Mouse (Mus musculus) heart, embryonic 16.5 days (tissue): ENCODE measurements around the gene Nt5dc3. TPM values are rescaled to one million over a fixed set of nuclear protein-coding genes. Genes with fewer than 3 reads are reported as not detected.

Experiments
- ATAC-seq: fragments of 200-750 bp; cut with Nextera tagmentation; replicated peaks from 2 replicates; pipeline ENCODE4 v1.8.0; 2017; ENCODE audit warnings: moderate number of reproducible peaks; ENCODE audit not compliant: insufficient read depth, low FRiP score; ENCODE audit errors: extremely low read depth
- H3K27ac ChIP-seq: fragments of 300-500 bp; sonication (generic); 2 replicates; pipeline ENCODE4 v1.5.1; 2014; ENCODE audit warnings: mild to moderate bottlenecking, low read length, control low read depth, moderate library complexity
- H3K27me3 ChIP-seq: fragments of 300-500 bp; sonication (generic); 2 replicates; pipeline ENCODE4 v1.6.1; 2014; ENCODE audit warnings: low read length, mixed read lengths; ENCODE audit not compliant: control insufficient read depth, insufficient read depth
- H3K36me3 ChIP-seq: fragments of 300-500 bp; sonication (generic); 2 replicates; pipeline ENCODE4 v1.6.1; 2014; ENCODE audit not compliant: control insufficient read depth, insufficient read depth
- H3K4me1 ChIP-seq: fragments of 300-500 bp; sonication (generic); 2 replicates; pipeline ENCODE4 v1.6.1; 2014; ENCODE audit warnings: low read length, mixed read lengths; ENCODE audit not compliant: control insufficient read depth, insufficient read depth
- H3K4me2 ChIP-seq: fragments of 300-500 bp; sonication (generic); 2 replicates; pipeline ENCODE4 v1.6.1; 2014; ENCODE audit warnings: low read depth, mild to moderate bottlenecking, control low read depth, low read length
- H3K4me3 ChIP-seq: fragments of 300-500 bp; sonication (generic); 2 replicates; pipeline ENCODE4 v1.5.1; 2014; ENCODE audit warnings: mild to moderate bottlenecking, control low read depth, low read length
- H3K9ac ChIP-seq: fragments of 300-500 bp; sonication (generic); 2 replicates; pipeline ENCODE4 v1.6.1; 2014; ENCODE audit warnings: low read length, control low read depth
- H3K9me3 ChIP-seq: fragments of 300-500 bp; sonication (generic); replicated peaks from 2 replicates; pipeline ENCODE4 v1.6.1; 2016; ENCODE audit warnings: low read length; ENCODE audit not compliant: control insufficient read depth
- WGBS: fragments of 180-500 bp; shearing (Covaris S2); extraction: QIAGEN DNeasy Blood & Tissue Kit; methylation state at CpG from one replicate; pipeline ENCODE4 v1.1.7; 2014; 5-methylcytosine and 5-hydroxymethylcytosine counted together
- polyA plus RNA-seq: library from polyadenylated mRNA; unstranded; fragments of >200 nt; fragmentation: Nextera tagmentation; extraction: Ambion mirVana; gene quantifications from 2 replicates; pipeline ENCODE4 v1.2.1, GENCODE M21; 2015

Gene Nt5dc3
- polyA plus RNA-seq, 1 experiment from 2014 or later: 4.8 TPM

DNA sequence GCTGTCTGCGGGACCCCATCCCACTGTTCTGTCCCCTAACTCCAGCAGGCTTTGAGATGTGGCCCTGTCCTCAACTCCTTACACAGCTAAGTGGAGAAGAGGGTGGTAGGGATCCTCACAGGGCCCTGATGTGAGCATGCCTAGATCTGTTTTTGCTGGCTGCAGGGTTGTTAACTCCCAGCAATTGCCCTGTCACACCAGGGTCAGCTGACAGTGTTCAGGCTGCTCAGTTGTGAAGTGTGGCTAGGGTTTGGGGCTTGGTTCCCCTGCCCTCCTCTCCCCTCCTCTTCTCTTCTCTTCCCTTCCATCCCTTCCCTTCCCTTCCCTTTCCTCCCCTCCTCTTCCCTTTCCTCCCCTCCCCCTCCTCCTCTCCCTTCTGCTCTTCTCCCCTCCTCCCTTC is 17.6 kb upstream of the Nt5dc3 start:
- Histone ChIP-seq H3K27me3 (no peaks in the 10 kb centered on the region), H3K27ac (no peak overlapping the region), H3K4me1 (no peaks in the 10 kb centered on the region), H3K9me3 (peaks cover 4% of the 10 kb centered on the region; the same call in 1 of the 2 replicates), H3K4me3 (no peak overlapping the region), H3K36me3 (no peaks in the 10 kb centered on the region), H3K9ac (no peak overlapping the region), H3K4me2 (no peak overlapping the region)
- WGBS: 90% methylated on average over 1 of the region's 1 CpGs
- no peak for ATAC-seq

DNA sequence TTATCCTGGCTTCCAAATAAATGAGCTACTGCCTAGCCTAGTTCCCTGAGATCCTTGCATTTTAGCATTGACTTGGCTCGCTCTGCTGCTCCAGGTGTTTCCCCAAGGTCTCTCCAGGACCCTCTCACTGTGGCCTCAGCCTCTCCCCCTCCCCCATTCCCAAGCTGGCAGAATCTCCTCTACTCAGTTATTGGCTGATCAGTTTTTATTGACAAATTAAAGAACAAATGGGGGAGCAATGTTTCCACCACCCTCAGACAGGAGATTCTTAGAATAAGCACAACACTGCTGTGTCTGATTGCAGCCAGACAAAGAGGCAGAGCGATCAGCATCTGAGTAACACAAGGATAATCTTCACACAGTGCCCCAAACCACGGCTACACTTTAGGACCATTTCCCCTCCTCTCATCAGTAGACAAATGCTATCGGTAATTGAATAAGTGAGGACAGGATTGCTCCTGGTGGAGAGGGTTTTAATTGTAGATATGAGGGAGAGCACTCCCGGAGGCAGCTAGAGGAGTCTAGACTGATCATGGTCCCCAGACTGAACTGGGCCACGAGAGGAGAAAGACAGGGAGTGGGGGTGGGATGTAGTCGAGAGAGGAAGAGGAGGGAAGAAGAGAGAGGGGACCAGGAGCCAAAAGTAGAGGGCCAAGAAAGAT is 17.0 kb upstream of the Nt5dc3 start:
- Histone ChIP-seq H3K27me3 (no peaks in the 10 kb centered on the region), H3K9me3 (peaks cover 4% of the 10 kb centered on the region; the same call in 1 of the 2 replicates), H3K4me2 (no peak overlapping the region), H3K36me3 (no peaks in the 10 kb centered on the region), H3K4me1 (no peaks in the 10 kb centered on the region), H3K27ac (no peak overlapping the region), H3K4me3 (no peak overlapping the region), H3K9ac (no peak overlapping the region)
- ATAC-seq: no peak
- 41% methylated on average over 7 of the region's 7 CpGs for WGBS

DNA sequence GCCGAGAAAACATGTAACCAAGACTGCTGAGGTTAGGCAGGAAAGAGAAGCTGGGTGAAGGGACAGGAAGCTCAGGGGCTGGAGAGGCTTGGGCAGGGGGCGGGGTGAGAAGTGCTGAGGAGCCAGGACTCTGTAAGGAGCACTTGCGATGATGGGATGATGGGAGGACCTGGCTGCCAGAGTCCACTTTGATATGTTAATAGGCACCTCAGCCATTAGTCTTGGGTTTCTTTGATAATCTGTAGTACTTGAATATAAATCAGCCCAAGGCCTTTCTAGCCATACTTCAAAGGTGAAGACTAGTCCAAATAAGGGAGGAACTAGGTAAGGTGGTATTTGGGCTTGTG is 16.4 kb upstream of the Nt5dc3 start:
- no peak for ATAC-seq
- 60% methylated on average over 3 of the region's 3 CpGs for WGBS
- H3K4me3 ChIP-seq: no peak overlapping the region
- peaks cover 4% of the 10 kb centered on the region; the same call in 1 of the 2 replicates for H3K9me3 ChIP-seq
- H3K4me2 ChIP-seq: no peak overlapping the region
- H3K27ac ChIP-seq: no peak overlapping the region
- H3K4me1 ChIP-seq: no peaks in the 10 kb centered on the region
- H3K27me3 ChIP-seq: no peaks in the 10 kb centered on the region
- no peaks in the 10 kb centered on the region for H3K36me3 ChIP-seq
- H3K9ac ChIP-seq: no peak overlapping the region

DNA sequence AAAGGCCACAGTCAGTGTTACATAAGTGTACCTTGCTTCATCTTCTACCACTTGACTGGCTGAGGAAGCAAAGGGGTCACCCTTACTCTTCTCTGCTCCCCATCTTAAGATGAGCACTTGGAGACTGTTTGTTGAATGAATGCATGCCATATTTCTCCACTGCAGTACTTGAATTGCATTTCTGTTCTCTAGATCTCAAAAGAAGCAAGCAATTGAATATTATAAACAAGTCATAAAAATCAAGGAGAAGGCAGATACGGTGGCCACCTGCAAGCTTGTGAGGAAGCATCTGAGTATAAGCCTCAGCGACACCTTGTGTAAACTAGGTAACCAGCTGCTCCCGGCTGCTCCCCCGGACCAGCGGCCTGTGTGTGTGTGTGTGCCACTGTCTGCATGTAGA is 15.1 kb upstream of the Nt5dc3 start, which contains the start of gene Gm49358:
Gm49358 (plus strand) TSS at position 301 of the 400 bp plus-strand sequence.
- H3K4me3 ChIP-seq: no peak within 1 kb of the TSS
- H3K9me3 ChIP-seq: peaks cover 4% of the 10 kb centered on the region; the same call in 1 of the 2 replicates
- no peak for ATAC-seq
- H3K36me3 ChIP-seq: no peaks in the 10 kb centered on the region
- H3K4me2 ChIP-seq: no peak within 1 kb of the TSS
- H3K27me3 ChIP-seq: no peaks in the 10 kb centered on the region
- no peak within 1 kb of the TSS for H3K27ac ChIP-seq
- H3K9ac ChIP-seq: no peak within 1 kb of the TSS
- 82% methylated on average over 5 of the region's 5 CpGs for WGBS
- H3K4me1 ChIP-seq: no peaks in the 10 kb centered on the region

DNA sequence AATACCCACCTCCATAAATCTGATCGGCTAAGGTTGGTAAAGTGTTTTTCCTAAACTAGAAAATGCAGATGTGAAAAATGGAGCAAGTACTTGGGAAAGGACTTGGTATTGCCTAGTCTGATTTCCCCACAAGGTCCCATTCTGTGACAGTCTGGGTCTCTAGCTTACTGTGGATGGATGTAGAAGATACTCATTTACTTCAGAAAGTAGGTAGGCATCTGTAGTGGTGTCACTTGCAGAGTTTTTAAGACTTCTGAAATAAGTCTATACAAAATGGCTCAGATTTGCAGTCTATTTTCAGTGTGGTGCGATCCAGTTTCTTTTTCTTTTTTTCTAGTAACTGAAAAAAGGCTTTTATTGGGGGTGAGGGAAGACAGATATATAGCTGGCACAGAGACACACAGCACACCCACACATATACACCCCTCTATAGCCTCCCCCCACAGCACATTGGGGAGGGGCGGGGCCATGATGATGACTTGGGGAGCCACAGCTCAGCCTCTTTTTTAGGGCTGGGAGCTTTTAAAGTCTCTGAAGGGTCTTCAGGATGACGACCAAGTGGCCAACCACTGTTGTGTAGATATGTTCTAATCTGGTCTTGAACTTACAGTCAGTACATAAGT is 13.3 kb upstream of the Nt5dc3 start:
- no peak for ATAC-seq
- H3K27ac ChIP-seq: no peak overlapping the region
- H3K4me3 ChIP-seq: no peak overlapping the region
- H3K9ac ChIP-seq: no peak overlapping the region
- H3K27me3 ChIP-seq: no peaks in the 10 kb centered on the region
- no peak overlapping the region for H3K4me2 ChIP-seq
- 80% methylated on average over 4 of the region's 4 CpGs for WGBS
- no peaks in the 10 kb centered on the region for H3K4me1 ChIP-seq
- peaks cover 4% of the 10 kb centered on the region; the same call in 1 of the 2 replicates for H3K9me3 ChIP-seq
- H3K36me3 ChIP-seq: no peaks in the 10 kb centered on the region

DNA sequence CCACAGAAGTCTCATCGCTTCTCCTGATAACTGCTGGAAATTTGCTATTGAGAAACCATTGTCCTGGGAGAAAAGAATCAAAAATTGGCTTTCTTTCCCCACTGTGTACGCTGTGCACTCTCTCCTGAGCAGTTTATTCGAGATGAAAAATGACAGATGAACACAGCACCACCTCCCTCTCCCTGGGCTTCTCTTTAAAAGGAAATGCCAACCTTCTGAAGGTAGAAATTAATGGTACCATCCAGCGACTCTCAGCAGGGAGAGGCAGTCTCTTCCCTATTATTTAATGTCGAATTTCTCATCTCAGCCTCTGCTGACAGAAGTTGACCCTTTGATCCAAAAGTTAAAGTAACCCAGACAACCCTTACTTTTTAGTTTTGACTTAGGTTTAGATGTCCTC is 9.6 kb upstream of the Nt5dc3 start:
- no peak overlapping the region for H3K9ac ChIP-seq
- H3K27me3 ChIP-seq: no peaks in the 10 kb centered on the region
- H3K4me1 ChIP-seq: no peaks in the 10 kb centered on the region
- H3K4me3 ChIP-seq: no peak overlapping the region
- H3K9me3 ChIP-seq: no peaks in the 10 kb centered on the region
- no peaks in the 10 kb centered on the region for H3K36me3 ChIP-seq
- H3K27ac ChIP-seq: no peak overlapping the region
- H3K4me2 ChIP-seq: no peak overlapping the region
- 65% methylated on average over 5 of the region's 5 CpGs for WGBS
- no peak for ATAC-seq

DNA sequence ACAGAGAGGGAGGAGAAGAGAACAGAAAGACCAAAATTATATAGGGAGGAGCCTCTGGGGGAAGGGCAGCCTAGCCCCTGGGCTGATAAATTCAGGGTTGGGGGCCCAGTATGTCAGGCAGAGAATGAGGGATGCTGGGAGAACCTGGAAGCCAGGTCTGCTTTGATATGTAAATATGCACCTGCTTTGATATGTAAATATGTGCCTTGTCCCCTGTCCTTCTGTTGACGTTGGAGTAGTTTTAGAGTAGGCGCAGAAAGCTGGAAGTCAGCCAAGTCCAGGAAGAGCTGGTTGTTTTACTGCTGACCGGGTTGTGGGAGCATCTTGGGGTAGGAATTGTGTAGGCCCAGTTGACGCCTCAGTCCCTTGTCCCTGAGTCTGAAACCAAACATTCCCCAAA is 9.0 kb upstream of the Nt5dc3 start:
- Histone ChIP-seq H3K4me2 (no peak overlapping the region), H3K4me1 (no peaks in the 10 kb centered on the region), H3K27ac (no peak overlapping the region), H3K9ac (no peak overlapping the region), H3K27me3 (no peaks in the 10 kb centered on the region), H3K36me3 (no peaks in the 10 kb centered on the region), H3K9me3 (no peaks in the 10 kb centered on the region), H3K4me3 (no peak overlapping the region)
- 33% methylated on average over 4 of the region's 4 CpGs for WGBS
- ATAC-seq: no peak

DNA sequence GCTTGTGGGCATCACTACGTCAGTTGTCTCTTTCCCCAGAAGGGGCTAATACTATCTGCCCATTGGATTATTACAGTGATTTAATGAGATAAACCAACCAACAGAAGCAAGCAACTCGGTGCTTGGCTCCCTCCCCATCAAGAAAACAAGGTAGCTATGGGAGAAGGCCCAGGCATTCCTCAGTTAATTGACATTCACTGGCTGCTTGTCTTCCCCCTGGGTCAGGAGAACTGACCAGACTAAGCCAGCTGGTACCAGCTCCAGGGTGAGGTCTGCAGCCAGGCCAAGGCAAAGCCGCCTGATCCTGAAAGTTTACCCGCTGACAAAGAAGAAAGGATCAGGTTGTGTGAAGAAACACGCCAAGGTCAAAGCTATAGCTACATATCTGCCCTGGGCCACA is 7.1 kb upstream of the Nt5dc3 start:
- no peaks in the 10 kb centered on the region for H3K36me3 ChIP-seq
- H3K4me3 ChIP-seq: no peak overlapping the region
- 80% methylated on average over 5 of the region's 5 CpGs for WGBS
- no peak overlapping the region for H3K27ac ChIP-seq
- no peak overlapping the region for H3K4me2 ChIP-seq
- no peak overlapping the region for H3K9ac ChIP-seq
- ATAC-seq: no peak
- peaks cover 3% of the 10 kb centered on the region; the same call in 1 of the 2 replicates for H3K4me1 ChIP-seq
- H3K9me3 ChIP-seq: no peaks in the 10 kb centered on the region
- no peaks in the 10 kb centered on the region for H3K27me3 ChIP-seq

DNA sequence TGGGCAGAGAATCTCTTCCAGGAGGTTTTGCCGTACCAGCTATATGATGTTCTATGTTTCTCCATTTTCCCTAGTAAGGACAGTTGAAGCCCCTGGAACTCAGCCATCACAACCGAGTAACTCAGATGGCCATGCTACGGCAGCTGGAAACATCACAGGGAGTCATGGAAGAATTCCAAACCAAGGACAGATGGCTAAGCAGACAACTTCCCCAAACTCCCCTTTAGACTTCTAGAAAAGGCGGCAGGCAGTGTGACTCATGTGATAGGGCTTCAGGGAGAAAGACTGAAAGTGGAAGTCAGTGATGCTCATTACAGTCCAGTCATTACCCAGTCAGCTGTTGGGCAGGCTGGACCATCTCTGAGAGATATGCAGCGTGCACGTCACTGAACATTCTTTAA is 6.6 kb upstream of the Nt5dc3 start:
- H3K27ac ChIP-seq: no peak overlapping the region
- WGBS: 49% methylated on average over 6 of the region's 6 CpGs
- no peak for ATAC-seq

More for the DNA sequence above, 6.6 kb upstream of the Nt5dc3 start:
- Histone ChIP-seq H3K27me3 (no peaks in the 10 kb centered on the region), H3K9ac (no peak overlapping the region), H3K36me3 (no peaks in the 10 kb centered on the region), H3K4me3 (no peak overlapping the region), H3K9me3 (no peaks in the 10 kb centered on the region), H3K4me2 (no peak overlapping the region), H3K4me1 (peaks cover 3% of the 10 kb centered on the region; the same call in 1 of the 2 replicates)
